8 mouse cellular contexts compared by ENCODE assay signal in the genomic region with DNA sequence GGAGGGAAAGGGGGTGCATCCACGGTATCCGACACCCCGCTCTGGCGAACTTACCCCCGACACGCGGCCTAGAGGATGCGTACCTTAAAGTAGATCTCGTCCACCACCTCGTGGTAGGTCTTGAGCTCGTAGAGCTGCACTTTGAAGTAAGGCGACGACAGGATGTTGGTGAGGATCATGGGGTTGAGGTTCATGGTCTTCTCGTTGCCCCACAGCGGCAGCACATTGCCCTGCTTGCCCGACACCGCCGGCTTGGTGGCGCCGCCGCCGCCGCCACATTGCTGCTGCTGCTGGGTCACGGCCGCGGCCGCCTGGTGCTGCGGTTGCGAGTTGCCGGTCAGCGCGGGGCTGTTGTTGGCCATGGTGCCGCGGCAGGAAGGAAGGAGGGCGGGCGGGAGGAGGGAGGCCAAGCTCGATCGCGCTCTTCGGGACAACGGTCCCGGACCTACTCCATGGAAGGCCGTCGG. TPM values are rescaled to one million over a fixed set of nuclear protein-coding genes. Genes with fewer than 3 reads are reported as not detected.
DNase-seq lines count a peak whose midpoint lies in the region; ATAC-seq and TF ChIP-seq lines count a peak whose summit lies in the region.

No protein-coding gene starts in this region.

- H3K36me3 ChIP-seq in embryonic facial prominence, embryonic 14.5 days (ENCODE audit: control insufficient read depth, insufficient read depth, low read length), result peaks cover 23% of the 10 kb centered on the region
- peaks cover 15% of the 10 kb centered on the region for H3K36me3 ChIP-seq in kidney, embryonic 16.5 days (ENCODE audit: insufficient read depth, low read length)
- H3K36me3 ChIP-seq in liver, embryonic 14.5 days (replicated peaks; ENCODE audit: control insufficient read depth, insufficient read depth, low read depth), result peaks cover 27% of the 10 kb centered on the region
- H3K36me3 ChIP-seq in stomach, postnatal 0 days (ENCODE audit: control insufficient read depth, insufficient read depth, low read length), result no peaks in the 10 kb centered on the region

- TF ChIP-seq CTCF in liver, embryonic 14.5 days (IDR thresholded peaks at IDR 0.05; ENCODE audit: low read depth), result peak; percentile 62
- peak; percentile 77 for TF ChIP-seq CTCF in stomach, postnatal 0 days (IDR thresholded peaks at IDR 0.05; ENCODE audit: low read depth)

- peak overlapping the region; percentile 89 for H3K4me2 ChIP-seq in embryonic facial prominence, embryonic 14.5 days (ENCODE audit: low read depth, low read length)
- peak overlapping the region; percentile 95 for H3K4me2 ChIP-seq in kidney, embryonic 16.5 days (replicated peaks; ENCODE audit: low read depth, low read length)
- peak overlapping the region; percentile 97 for H3K4me2 ChIP-seq in liver, embryonic 14.5 days (ENCODE audit: low read depth)
- peak overlapping the region; percentile 93 for H3K4me2 ChIP-seq in stomach, postnatal 0 days (replicated peaks; ENCODE audit: low read depth)

- peak overlapping the region; percentile 92 for H3K9ac ChIP-seq in embryonic facial prominence, embryonic 14.5 days (ENCODE audit: low read depth, low read length)
- H3K9ac ChIP-seq in kidney, embryonic 16.5 days (replicated peaks; ENCODE audit: low read length), result peak overlapping the region; percentile 93
- H3K9ac ChIP-seq in liver, embryonic 14.5 days (replicated peaks), result peak overlapping the region; percentile 97
- H3K9ac ChIP-seq in stomach, postnatal 0 days (ENCODE audit: low read length), result peak overlapping the region; percentile 91

- peaks cover 8% of the 10 kb centered on the region for H3K4me1 ChIP-seq in embryonic facial prominence, embryonic 14.5 days (ENCODE audit: control insufficient read depth, insufficient read depth, low read length)
- H3K4me1 ChIP-seq in kidney, embryonic 16.5 days (ENCODE audit: insufficient read depth, low read length), result peaks cover 13% of the 10 kb centered on the region
- H3K4me1 ChIP-seq in liver, embryonic 14.5 days (replicated peaks; ENCODE audit: control insufficient read depth in 2 of 2, insufficient read depth in 2 of 2, low read length in 1 of 2), result peaks cover 12 to 13% of the 10 kb centered on the region in 2 experiments
- 0 out of 2 replicates have a peak, but pooled peaks cover 7% of the 10 kb centered on the region for H3K4me1 ChIP-seq in stomach, postnatal 0 days (replicated peaks; ENCODE audit: control insufficient read depth, insufficient read depth)

- no peak for TF ChIP-seq EP300 in liver, embryonic 14.5 days (IDR thresholded peaks at IDR 0.05; ENCODE audit: low read depth)
- no peak for TF ChIP-seq EP300 in stomach, postnatal 0 days (optimal IDR thresholded peaks at IDR 0.05)

- H3K9me3 ChIP-seq in embryonic facial prominence, embryonic 14.5 days (ENCODE audit: control insufficient read depth, low read length), result no peaks in the 10 kb centered on the region
- H3K9me3 ChIP-seq in kidney, embryonic 16.5 days (ENCODE audit: low read length), result no peaks in the 10 kb centered on the region
- H3K9me3 ChIP-seq in liver, embryonic 14.5 days (ENCODE audit: control insufficient read depth, low read length), result no peaks in the 10 kb centered on the region
- H3K9me3 ChIP-seq in stomach, postnatal 0 days (ENCODE audit: control insufficient read depth, low read length), result no peaks in the 10 kb centered on the region

- ATAC-seq in activated CD4-positive, CD25-positive, alpha-beta regulatory T cell, adult 4 months, result peak; percentile 86
- ATAC-seq in embryonic facial prominence, embryonic 14.5 days (ENCODE audit: low read depth), result peak; percentile 86
- ATAC-seq in kidney, embryonic 16.5 days (ENCODE audit: low FRiP score, low TSS enrichment), result peak; percentile 91
- ATAC-seq in liver, embryonic 14.5 days (ENCODE audit: insufficient read depth), result peak; percentile 85
- ATAC-seq in stomach, postnatal 0 days (ENCODE audit: low FRiP score, low TSS enrichment), result peak; percentile 90

- H3K4me3 ChIP-seq in embryonic facial prominence, embryonic 14.5 days (ENCODE audit: low read depth, low read length), result peak overlapping the region; percentile 91
- H3K4me3 ChIP-seq in kidney, embryonic 16.5 days (ENCODE audit: low read length), result peak overlapping the region; percentile 82
- H3K4me3 ChIP-seq in liver, embryonic 14.5 days (ENCODE audit: insufficient read depth in 1 of 2, low read depth in 2 of 2, low read length in 2 of 2), result peak overlapping the region; percentile 93 to 99
- H3K4me3 ChIP-seq in stomach, postnatal 0 days (ENCODE audit: low read depth, low read length), result peak overlapping the region; percentile 90

- peak overlapping the region; percentile 99 for H3K27ac ChIP-seq in embryonic facial prominence, embryonic 14.5 days (replicated peaks; ENCODE audit: low read depth, low read length)
- peak overlapping the region; percentile 100 for H3K27ac ChIP-seq in kidney, embryonic 16.5 days (ENCODE audit: low read length)
- peak overlapping the region; percentile 95 for H3K27ac ChIP-seq in liver, embryonic 14.5 days
- H3K27ac ChIP-seq in stomach, postnatal 0 days (replicated peaks), result peak overlapping the region; percentile 100

- H3K27me3 ChIP-seq in embryonic facial prominence, embryonic 14.5 days (replicated peaks; ENCODE audit: control insufficient read depth, insufficient read depth, low read length), result no peaks in the 10 kb centered on the region
- no peaks in the 10 kb centered on the region for H3K27me3 ChIP-seq in kidney, embryonic 16.5 days (ENCODE audit: insufficient read depth, low read length)
- no peaks in the 10 kb centered on the region for H3K27me3 ChIP-seq in liver, embryonic 14.5 days (ENCODE audit: control insufficient read depth, insufficient read depth, low read length)
- H3K27me3 ChIP-seq in stomach, postnatal 0 days (ENCODE audit: control insufficient read depth, insufficient read depth, low read length), result no peaks in the 10 kb centered on the region

- 0% methylated on average over 12 of the region's 44 CpGs for WGBS in embryonic facial prominence, embryonic 14.5 days
- WGBS in kidney, embryonic 16.5 days, result under 1% methylated on average over 42 of the region's 44 CpGs
- WGBS in liver, embryonic 14.5 days (ENCODE audit: insufficient replicate concordance), result under 1% methylated on average over 42 of the region's 44 CpGs
- WGBS in stomach, postnatal 0 days, result under 1% methylated on average over 40 of the region's 44 CpGs

- DNase-seq in 3T3-L1 (ENCODE audit: low read depth, low spot score), result peak; percentile 89
- peak; percentile 90 for DNase-seq in embryonic facial prominence, embryonic 14.5 days (ENCODE audit: low spot score)
- peak; percentile 43 to 61 for DNase-seq in heart, adult 9 months (ENCODE audit: low spot score in 2 of 2)
- DNase-seq in liver, embryonic 14.5 days (ENCODE audit: low read depth in 3 of 3, low spot score in 3 of 3), result peak; percentile 44 to 60 (median 52)
- peak; percentile 79 to 86 for DNase-seq in natural killer cell, adult 2 months (ENCODE audit: low spot score in 2 of 2)
- no peak for DNase-seq in stomach, postnatal 0 days (ENCODE audit: low spot score)

RNA-seq across cellular contexts. Expression of a gene that starts 0.4 kb away (rescaled TPM):
- polyA plus RNA-seq in activated CD4-positive, CD25-positive, alpha-beta regulatory T cell, adult 4 months (2017; shearing (Covaris generic)), result 100 to 1,000 TPM; 109 to 118 TPM
- polyA plus RNA-seq in embryonic facial prominence, embryonic 14.5 days (2014; fragmentation: Nextera tagmentation; extraction: Ambion mirVana), result 57.8 and 58.1 TPM in 2 replicates
- polyA plus RNA-seq in kidney, embryonic 16.5 days (2015; fragmentation: Nextera tagmentation; extraction: Ambion mirVana), result 68.1 and 69.0 TPM in 2 replicates
- polyA plus RNA-seq in liver, embryonic 14.5 days (2012; rRNA removed), result 29.5 and 47.5 TPM in 2 replicates
- 20.2 and 22.4 TPM in 2 replicates for polyA plus RNA-seq in liver, embryonic 14.5 days (2014; fragmentation: Nextera tagmentation; extraction: Ambion mirVana)
- 26.1 and 31.1 TPM in 2 replicates for polyA plus RNA-seq in stomach, postnatal 0 days (2015; fragmentation: Nextera tagmentation; extraction: Ambion mirVana)

RNA-seq across cellular contexts. Expression of a gene that starts 21.3 kb away (rescaled TPM):
- under 1 TPM; 0.11 to 0.21 TPM for polyA plus RNA-seq in activated CD4-positive, CD25-positive, alpha-beta regulatory T cell, adult 4 months (2017; shearing (Covaris generic))
- polyA plus RNA-seq in embryonic facial prominence, embryonic 14.5 days (2014; fragmentation: Nextera tagmentation; extraction: Ambion mirVana), result 0.18 and 0.60 TPM in 2 replicates
- 0.06 TPM in 1 of 2 replicates, not detected in the other for polyA plus RNA-seq in kidney, embryonic 16.5 days (2015; fragmentation: Nextera tagmentation; extraction: Ambion mirVana)
- polyA plus RNA-seq in liver, embryonic 14.5 days (2012; rRNA removed), result not detected in 2 replicates
- polyA plus RNA-seq in liver, embryonic 14.5 days (2014; fragmentation: Nextera tagmentation; extraction: Ambion mirVana), result not detected in 2 replicates
- 0.28 and 0.67 TPM in 2 replicates for polyA plus RNA-seq in stomach, postnatal 0 days (2015; fragmentation: Nextera tagmentation; extraction: Ambion mirVana)

RNA-seq across cellular contexts. Expression of a gene that starts 28.6 kb away (rescaled TPM):
- under 1 TPM; 0.24 to 0.90 TPM for polyA plus RNA-seq in activated CD4-positive, CD25-positive, alpha-beta regulatory T cell, adult 4 months (2017; shearing (Covaris generic))
- polyA plus RNA-seq in embryonic facial prominence, embryonic 14.5 days (2014; fragmentation: Nextera tagmentation; extraction: Ambion mirVana), result 0.81 and 1.2 TPM in 2 replicates
- polyA plus RNA-seq in kidney, embryonic 16.5 days (2015; fragmentation: Nextera tagmentation; extraction: Ambion mirVana), result 0.37 and 0.45 TPM in 2 replicates
- polyA plus RNA-seq in liver, embryonic 14.5 days (2012; rRNA removed), result 0.02 and 0.03 TPM in 2 replicates
- polyA plus RNA-seq in liver, embryonic 14.5 days (2014; fragmentation: Nextera tagmentation; extraction: Ambion mirVana), result 0.08 TPM in 1 of 2 replicates, not detected in the other
- 0.15 and 0.25 TPM in 2 replicates for polyA plus RNA-seq in stomach, postnatal 0 days (2015; fragmentation: Nextera tagmentation; extraction: Ambion mirVana)

RNA-seq across cellular contexts. Expression of a gene that starts 29.1 kb away (rescaled TPM):
- polyA plus RNA-seq in activated CD4-positive, CD25-positive, alpha-beta regulatory T cell, adult 4 months (2017; shearing (Covaris generic)), result not detected
- not detected in 2 replicates for polyA plus RNA-seq in embryonic facial prominence, embryonic 14.5 days (2014; fragmentation: Nextera tagmentation; extraction: Ambion mirVana)
- polyA plus RNA-seq in kidney, embryonic 16.5 days (2015; fragmentation: Nextera tagmentation; extraction: Ambion mirVana), result not detected in 2 replicates
- not detected in 2 replicates for polyA plus RNA-seq in liver, embryonic 14.5 days (2012; rRNA removed)
- not detected in 2 replicates for polyA plus RNA-seq in liver, embryonic 14.5 days (2014; fragmentation: Nextera tagmentation; extraction: Ambion mirVana)
- not detected in 2 replicates for polyA plus RNA-seq in stomach, postnatal 0 days (2015; fragmentation: Nextera tagmentation; extraction: Ambion mirVana)
